Mouse (Mus musculus) CH12F3 (cell line): ENCODE results near the gene Hint1.

Experiments used
- in situ Hi-C: fragments of 300-500 bp; cut with MboI; formaldehyde crosslinking; loops from 2 replicates; pipeline ENCODE4 v1.14.3; 2020; ENCODE audit warnings: low sequenced_read_pairs

Hint1 gene

DNA sequence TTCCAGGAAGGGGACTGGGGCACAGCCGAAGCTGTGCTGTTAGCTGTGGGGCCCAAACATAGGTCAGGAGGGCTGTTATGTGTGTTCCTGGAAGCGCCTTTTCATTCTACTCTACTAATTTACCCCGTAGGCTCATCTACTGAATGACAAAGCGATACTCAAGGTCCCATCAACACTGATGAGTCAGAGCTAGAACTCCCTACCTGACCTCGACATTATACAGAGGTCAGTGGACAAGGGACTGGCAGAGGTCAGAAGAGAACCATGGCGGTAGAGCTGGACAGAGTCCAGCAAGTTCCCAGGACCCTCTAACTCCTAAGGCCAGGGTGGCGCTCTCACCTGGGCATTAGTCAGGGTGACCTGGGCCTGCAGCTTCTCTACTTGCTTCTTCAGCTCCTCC, 51.3 kb downstream of the Hint1 start:
- in situ Hi-C loops: no loop called here

DNA sequence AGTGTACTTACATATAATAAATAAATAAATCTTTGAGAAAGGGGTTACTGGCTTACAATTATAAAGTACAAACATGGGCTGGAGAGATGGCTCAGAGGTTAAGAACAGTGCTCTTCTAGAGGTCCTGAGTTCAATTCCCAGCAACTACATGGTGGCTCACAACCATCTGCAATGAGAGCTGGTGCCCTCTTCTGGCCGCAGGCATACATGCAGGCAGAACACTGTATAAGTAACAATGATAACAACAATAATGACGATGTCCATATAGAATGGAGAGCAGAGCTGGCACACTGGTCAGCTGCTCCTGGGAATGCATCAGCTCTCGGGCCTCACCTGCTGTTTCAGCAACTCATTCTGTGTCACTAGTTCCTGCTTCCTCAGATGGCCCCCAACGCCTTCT, 52.1 kb downstream of the Hint1 start:
- in situ Hi-C loops: no loop called here
